Mouse (Mus musculus) c-Kit-positive CD71-negative TER-119-negative erythroid progenitor cells, embryonic 14.5 days (primary cell): ENCODE results near the gene Gfra1.

Experiments
- DNase-seq: peaks from one replicate; pipeline ENCODE4 v3.0.0-alpha.2; 2013; ENCODE audit warnings: low read depth

Gene Gfra1

GRCm38 (mm10) chr19:58455496-58456061 lies at the start of gene Gfra1:
TSS of gene Gfra1 (minus strand) at chr19:58455909.
- DNase-seq = no peak

GRCm38 (mm10) chr19:58500049-58500448 lies 44.3 kb upstream of the Gfra1 start:
- no peak for DNase-seq

- no peak for DNase-seq
Observed at GRCm38 (mm10) chr19:58499420-58499966, 43.8 kb upstream of the Gfra1 start.

- DNase-seq = no peak
Observed at GRCm38 (mm10) chr19:58497106-58497505, 41.4 kb upstream of the Gfra1 start.

- DNase-seq = no peak
Observed at GRCm38 (mm10) chr19:58486686-58487085, 31.0 kb upstream of the Gfra1 start.

GRCm38 (mm10) chr19:58482373-58482977 lies 26.8 kb upstream of the Gfra1 start:
- DNase-seq = no peak

- no peak for DNase-seq
Observed at GRCm38 (mm10) chr19:58474251-58474650, 18.5 kb upstream of the Gfra1 start.

GRCm38 (mm10) chr19:58469421-58469820 lies 13.7 kb upstream of the Gfra1 start:
- peak; percentile 60 for DNase-seq

GRCm38 (mm10) chr19:58468331-58468730 lies 12.6 kb upstream of the Gfra1 start:
- no peak for DNase-seq

GRCm38 (mm10) chr19:58463755-58464154 lies 8.0 kb upstream of the Gfra1 start:
- no peak for DNase-seq

GRCm38 (mm10) chr19:58460361-58461022 lies 4.8 kb upstream of the Gfra1 start:
- no peak for DNase-seq

GRCm38 (mm10) chr19:58456491-58457061 lies 867 bp upstream of the Gfra1 start:
- no peak for DNase-seq

- no peak for DNase-seq
Observed at GRCm38 (mm10) chr19:58455061-58455495, 631 bp downstream of the Gfra1 start.

GRCm38 (mm10) chr19:58454261-58455060 lies 1.2 kb downstream of the Gfra1 start:
- no peak for DNase-seq

- DNase-seq = no peak
Observed at GRCm38 (mm10) chr19:58453581-58453980, 2.1 kb downstream of the Gfra1 start.

- DNase-seq = no peak
Observed at GRCm38 (mm10) chr19:58452941-58453551, 2.7 kb downstream of the Gfra1 start.

- DNase-seq = no peak
Observed at GRCm38 (mm10) chr19:58452178-58452819, 3.4 kb downstream of the Gfra1 start.

GRCm38 (mm10) chr19:58451323-58451722 lies 4.4 kb downstream of the Gfra1 start:
- DNase-seq = no peak

GRCm38 (mm10) chr19:58450716-58451115 lies 5.0 kb downstream of the Gfra1 start:
- no peak for DNase-seq

GRCm38 (mm10) chr19:58442785-58443732 lies 12.7 kb downstream of the Gfra1 start:
- DNase-seq = no peak
